Mouse (Mus musculus): Measurements from ENCODE around the gene Plxna1. TPM values are rescaled to one million over a fixed set of nuclear protein-coding genes. Genes with fewer than 3 reads are reported as not detected.

The Plxna1 gene
- 100 to 1,000 TPM; 188 to 193 TPM for total RNA-seq (2021)

DNA sequence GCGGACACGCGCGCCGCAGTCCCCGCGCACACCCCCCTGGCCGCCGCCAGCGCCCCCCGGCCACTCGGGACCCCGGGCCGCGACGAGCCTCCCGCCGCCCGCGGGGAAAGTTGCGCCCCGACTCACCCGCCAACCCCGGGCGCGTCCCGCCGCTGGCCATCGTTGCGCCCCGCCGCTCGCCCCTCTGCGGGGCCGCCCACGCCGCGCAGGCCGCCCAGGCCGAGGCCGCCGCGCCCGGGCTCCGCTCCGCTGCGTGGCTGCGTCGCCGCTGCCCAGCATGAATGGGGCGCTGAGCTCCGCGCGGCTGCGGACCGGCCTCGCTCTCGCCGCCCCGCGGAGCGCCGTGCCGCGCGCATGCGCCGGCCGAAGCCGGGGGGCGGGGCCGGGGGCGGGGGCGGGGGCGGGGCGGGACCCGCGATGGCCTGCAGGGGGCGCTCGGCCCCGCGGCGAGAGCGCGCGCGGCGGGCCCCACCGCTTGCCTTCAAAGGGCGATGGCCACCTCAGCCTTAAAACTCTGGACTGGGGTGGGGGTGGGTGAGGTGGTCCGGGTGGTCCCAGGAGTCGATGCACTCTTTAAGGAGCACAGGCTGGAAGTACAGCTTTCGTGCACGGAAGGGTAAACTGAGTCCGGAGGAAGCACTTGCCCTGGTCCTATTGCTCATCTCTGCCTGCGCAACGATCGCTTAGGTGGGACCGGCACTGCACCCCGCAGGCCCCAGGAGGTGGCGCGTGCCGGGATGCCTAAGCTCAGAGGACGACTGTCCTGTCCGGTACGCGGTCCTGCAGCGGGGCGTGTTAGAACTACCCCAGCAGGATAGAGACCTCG, at the start of gene Plxna1:
Gene Plxna1, minus strand, starts transcription at position 340 of the 826 bp plus-strand sequence.
- DNase-seq, result peak; percentile 57
- intact Hi-C loops (cut with DNase I), result loop anchor here (2.0 to 5.0 kb wide), 3 partner anchors 190 to 435 kb away; no protein-coding TSS in a partner anchor

DNA sequence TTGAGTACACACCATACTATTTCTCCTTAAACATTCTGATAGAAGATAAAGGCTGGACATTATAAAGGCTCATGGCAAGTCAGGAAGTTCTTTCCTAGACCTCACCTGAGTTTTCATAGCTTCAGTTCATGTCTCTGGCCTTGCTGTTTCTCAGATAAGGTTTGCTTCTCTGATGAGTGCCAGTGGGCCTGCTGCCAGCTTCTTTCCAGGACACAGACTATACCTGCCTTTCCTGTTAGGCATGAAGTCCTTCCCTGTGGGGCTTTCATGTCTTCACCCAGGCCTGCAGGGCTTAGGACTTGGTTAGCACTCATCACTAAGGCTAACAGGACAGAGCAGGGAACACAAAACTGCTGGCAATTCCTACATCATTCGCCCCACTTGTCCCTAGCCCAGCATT, 46.6 kb upstream of the Plxna1 start:
- intact Hi-C loops (cut with DNase I), result no loop called here
- DNase-seq, result no peak

DNA sequence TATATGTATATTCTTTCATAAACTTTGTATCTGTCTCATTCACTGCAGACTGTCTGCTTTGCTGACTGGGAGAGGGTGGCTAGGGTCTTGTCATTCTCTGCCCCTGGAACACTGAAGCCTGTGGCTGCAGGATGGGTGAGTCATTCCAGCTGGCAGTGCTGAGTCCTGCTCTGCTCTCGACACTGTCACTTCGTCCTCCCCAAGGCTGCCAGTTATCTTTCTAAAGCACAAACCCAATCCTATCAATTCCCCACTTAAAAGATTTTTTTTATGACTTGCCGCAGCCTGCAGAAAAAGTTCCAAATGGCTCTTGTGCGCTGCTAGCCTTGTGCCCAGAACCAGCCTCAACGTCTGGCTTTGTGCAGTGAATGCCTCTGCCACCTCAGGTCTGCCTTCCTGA, 45.8 kb upstream of the Plxna1 start:
- intact Hi-C loops (cut with DNase I), result no loop called here
- DNase-seq, result no peak

DNA sequence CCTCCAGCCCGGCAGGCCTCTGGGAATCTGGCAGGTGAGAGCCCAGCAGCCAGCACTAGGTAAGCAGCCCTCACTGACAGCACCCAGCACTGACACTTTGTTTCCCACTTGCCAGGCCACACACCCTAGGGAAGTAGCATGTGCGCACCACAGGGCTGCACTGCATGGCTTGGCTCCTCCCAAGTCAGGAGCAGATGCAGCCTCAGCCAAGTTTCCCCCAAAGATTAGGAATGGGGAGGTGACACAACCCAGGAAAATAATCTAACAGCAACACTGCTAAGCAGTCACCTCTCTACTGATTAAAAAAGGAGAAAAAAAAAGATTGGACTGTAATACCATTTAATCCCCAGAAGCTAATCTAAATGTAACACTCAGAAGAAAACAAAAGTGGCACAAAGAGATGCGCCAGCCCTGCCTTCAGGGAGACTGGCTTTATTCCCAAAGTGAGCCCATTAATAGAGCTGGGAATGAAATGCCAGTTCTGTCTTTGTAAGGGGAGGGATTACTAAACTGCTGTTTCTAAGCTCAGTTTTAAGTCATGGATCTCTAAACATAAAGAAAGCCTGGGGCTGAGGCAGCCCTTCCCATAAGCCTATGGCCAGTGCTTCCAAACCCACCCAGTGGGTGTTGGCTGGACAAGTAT, 44.9 kb upstream of the Plxna1 start:
- intact Hi-C loops (cut with DNase I), result no loop called here
- no peak for DNase-seq

DNA sequence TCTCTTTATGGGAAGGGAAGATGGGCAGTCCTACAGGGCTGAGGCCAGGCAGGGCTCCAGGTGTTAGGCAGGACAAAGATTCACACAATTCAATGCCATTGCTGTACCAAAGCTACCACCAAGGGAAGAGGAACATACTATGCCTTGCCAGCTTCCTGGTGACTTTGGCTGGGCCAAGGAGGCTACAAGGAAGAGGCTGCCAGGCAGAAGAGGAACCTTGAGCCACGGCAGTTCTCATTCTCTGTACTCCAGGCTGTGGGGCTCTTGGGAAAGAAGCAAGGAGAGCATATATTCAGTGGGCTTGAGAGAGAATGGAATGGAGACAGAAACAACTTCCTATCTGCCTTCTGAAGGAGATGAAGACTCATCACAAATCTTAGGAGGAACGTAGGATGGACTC, 42.5 kb upstream of the Plxna1 start:
- DNase-seq, result no peak
- intact Hi-C loops (cut with DNase I), result no loop called here

DNA sequence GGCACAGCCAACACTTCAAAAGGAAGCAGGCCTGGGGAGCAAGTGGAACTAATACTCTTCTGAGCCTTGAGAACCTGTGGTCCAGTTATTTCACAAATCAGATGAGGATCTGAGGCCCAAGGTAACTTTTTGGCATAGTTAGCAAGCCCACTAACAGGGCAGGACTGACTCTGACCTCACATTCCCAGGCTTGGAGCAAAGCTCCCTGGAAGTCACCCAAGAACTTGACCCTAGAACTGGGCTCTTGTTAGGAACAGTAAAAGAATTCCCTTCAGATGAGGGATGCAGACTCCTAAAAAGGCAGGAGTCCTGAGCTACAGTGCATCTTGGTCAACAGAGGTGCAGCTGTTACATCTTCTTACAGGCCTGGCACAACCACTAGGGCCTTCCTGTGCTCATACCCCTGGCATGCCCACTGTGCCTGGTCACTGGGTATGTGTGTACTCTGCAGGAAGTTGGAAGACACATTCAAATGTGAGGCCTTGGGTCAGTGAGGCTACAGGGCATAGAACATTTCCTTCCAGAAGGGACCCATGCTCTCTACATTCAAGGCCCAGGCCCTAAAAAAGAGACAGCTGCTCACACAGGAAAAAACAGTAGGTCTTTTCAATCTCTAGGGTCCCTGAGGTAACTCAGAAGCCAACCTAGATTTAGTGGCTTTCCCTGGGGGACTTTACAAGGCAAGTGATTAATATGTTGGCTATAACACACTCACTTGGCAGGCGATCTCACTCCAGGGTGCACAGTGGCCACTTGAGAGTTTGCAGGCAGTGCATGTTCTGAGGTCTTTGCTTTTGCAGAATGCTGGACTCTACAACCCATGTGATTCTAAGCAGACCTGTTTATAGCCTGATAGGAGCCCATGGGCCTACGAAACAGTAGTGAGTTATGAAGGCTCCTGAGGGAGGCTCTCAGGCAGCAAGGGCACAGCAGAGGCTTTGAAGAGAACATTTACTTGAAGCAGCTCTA, 41.1 kb upstream of the Plxna1 start:
- intact Hi-C loops (cut with DNase I), result no loop called here

DNA sequence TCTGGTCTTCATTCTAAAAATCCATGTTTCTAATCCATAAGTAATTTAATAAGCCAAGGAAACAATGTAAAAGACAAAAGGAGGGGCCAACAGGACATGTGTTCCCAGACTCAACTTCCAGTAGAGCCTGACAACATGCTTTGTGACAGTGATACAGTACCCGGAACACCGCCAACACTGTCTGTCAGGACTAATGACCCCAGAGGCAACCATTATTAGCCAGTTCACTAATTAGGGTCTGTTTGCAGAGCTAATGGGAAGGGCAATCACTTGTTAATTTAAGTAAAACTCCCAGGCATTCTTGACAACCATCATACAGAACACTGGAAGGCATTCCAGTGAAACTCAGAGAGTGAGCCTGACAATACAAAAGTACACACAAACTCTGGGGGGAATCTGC, 40.0 kb upstream of the Plxna1 start:
- no peak for DNase-seq
- intact Hi-C loops (cut with DNase I), result no loop called here

More for the DNA sequence above, 41.1 kb upstream of the Plxna1 start:
- DNase-seq, result no peak

DNA sequence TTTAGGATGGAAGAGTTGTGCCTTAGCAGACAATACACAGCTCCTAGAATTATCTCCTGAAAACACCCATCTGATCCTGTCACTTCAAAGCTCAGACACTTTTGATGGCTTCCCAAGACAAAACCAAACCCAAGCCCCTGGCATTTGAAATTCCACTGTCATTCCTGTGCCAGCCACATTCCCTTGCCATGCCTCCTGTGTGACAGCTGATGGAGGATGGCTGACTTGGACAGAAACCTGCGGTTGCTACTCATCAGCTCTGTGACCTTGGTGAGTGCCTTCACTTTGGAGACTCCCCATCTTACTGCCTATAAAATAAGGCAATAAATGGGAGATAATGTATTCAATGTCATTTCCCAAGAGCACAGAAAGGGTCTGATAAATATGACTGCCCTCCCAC, 37.1 kb upstream of the Plxna1 start:
- no peak for DNase-seq
- intact Hi-C loops (cut with DNase I), result no loop called here

DNA sequence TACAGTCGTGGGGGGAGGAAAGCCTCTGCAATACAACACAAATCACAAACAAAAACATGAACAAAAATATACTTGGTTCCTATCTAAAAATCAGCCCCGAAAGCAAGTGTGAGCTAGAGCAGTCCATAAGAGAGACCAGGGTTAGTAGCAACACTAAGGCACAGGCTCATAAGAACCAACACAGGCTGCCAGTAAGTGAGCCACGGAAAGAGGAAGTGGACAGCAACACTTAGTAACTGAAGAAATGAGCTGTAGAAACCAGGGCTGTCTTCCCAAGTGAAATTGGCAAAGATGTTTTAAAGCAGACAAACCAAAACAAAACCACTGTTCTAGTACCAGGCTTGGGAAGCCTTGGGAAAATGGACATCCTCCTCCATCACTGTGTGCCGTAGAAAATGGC, 35.5 kb upstream of the Plxna1 start:
- intact Hi-C loops (cut with DNase I), result no loop called here
- DNase-seq, result no peak

DNA sequence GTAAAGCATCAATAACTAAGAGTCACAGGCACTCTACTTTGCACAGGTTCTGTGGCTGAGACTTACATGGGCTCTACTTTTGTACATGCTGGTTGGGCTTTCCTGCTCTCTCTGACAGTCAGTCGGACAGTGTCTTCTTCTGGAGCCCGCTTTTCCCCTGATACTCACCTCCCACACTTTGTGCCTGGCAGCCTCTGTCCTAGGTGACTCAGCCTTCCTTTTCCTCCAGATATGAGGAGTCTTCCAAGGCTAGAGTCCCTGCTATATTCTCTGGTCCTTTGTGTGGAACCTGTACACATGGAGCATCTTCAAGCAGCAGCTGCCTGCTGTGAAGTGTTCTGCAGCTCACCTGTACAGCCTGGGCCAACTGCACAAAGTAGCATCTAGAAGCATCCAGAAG, 31.4 kb upstream of the Plxna1 start:
- intact Hi-C loops (cut with DNase I), result no loop called here
- DNase-seq, result no peak

DNA sequence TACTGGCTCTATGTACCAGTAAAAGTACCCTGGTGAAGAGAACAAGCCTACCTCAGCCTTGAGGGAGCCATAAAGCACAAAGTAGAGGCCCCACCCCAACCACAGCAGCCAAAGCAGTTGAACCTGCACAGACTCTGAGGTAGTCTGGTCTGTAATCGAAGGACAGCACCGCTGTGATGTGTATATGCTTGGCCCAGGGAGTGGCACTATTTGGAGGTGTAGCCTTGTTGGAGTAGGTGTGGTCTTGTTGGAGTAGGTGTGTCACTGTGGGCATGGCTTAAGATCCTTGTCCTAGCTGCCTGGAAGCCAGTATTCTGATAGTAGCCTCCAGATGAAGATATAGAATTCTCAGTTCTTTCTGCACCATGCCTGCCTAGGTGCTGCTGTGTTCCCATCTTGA, 29.8 kb upstream of the Plxna1 start:
- no peak for DNase-seq
- intact Hi-C loops (cut with DNase I), result no loop called here

DNA sequence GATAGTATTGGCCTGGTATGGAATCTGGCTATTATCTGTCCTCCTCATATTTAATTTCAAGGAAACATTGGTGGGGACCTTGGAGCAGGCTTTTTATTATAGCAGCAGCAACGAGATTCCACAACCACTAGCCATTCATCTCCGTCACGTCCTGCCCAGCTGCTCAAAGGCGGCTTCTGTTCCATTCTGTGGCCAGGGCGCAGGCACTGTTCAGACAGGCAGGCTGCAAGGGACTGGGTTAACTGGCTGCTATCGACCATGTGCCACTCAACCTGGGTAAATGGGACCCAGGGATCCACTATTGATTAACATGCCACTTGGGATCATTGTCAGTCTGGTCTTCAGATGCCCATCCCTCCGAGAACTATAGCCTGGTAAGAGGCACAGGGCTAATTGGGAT, 27.4 kb upstream of the Plxna1 start:
- DNase-seq, result no peak
- intact Hi-C loops (cut with DNase I), result no loop called here

DNA sequence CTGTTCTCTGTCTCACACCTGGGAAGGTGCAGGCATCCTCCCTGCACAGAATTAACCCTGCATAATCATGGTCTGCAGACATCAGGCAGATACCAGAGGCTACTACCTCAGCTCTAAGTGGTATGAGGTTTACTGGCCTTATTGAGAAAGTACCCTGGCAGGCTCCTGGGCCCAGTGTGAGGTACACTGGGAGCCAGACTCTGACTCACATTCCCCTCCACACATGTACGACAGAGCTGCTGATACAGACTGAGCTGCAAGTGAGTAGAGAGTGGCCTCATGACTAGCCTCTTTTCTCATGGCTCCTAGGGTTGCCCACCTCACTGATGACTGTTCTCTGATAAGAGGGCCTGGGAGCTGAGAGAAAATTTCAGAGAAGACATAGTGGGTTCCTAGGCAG, 24.5 kb upstream of the Plxna1 start:
- DNase-seq, result no peak
- intact Hi-C loops (cut with DNase I), result no loop called here

DNA sequence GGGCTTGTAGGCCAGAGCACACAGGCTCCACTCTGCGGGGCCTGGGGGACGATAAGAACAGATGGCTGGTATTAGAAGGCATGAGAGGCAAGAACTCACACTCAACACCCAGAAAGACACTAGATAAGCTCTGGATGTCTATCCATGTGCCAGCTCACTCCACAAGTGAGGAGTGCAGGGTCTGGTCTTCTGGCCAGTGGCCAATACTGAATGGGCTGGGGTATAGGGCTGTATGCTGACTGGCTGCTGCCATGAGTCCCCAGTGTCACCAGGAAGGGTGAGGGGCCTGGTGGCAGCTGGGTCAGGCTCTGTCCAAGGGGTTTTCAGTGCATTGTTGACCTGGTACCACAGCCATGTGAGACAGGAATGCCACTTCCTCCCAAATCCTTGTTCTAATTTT, 22.3 kb upstream of the Plxna1 start:
- no peak for DNase-seq
- intact Hi-C loops (cut with DNase I), result no loop called here

DNA sequence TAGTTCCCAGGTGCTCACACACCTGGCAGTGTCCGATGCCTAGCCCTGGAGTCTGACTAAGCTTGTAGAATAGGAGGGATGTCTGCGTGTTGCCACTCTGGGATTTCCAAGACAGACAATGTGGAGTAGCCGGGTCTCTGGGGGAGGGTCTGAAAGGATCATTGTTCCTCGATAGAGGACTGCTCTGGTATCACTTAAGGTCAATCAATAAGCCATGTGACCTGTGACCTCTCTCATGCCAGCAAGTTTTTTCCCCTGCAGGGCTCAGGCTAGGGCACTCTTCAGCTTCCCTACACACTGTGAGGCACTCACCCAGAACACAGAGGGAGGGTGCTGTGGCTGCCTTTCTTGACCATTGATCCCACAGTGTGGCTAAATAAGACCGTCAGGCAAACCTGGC, 19.4 kb upstream of the Plxna1 start:
- no peak for DNase-seq
- intact Hi-C loops (cut with DNase I), result no loop called here

DNA sequence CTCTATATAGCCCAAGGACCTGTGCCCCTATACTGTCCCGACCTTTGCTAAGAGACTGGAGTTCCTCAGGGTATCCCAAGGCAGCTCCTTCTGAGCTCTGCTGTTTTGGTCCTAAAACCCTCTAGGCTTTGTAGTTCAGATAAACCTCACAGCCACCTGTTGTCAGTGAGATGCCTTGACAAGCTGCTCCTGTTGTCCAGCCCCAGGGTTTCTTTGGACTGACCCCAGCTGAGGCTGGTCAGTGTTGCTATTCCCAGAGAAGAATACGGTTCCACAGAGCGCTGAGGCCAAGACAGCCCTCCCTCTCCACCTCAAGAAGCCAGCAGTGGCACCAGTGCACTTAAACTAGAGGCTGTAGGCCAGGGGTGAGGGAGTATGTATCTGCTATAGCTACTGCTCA, 18.8 kb upstream of the Plxna1 start:
- DNase-seq, result no peak
- intact Hi-C loops (cut with DNase I), result no loop called here

DNA sequence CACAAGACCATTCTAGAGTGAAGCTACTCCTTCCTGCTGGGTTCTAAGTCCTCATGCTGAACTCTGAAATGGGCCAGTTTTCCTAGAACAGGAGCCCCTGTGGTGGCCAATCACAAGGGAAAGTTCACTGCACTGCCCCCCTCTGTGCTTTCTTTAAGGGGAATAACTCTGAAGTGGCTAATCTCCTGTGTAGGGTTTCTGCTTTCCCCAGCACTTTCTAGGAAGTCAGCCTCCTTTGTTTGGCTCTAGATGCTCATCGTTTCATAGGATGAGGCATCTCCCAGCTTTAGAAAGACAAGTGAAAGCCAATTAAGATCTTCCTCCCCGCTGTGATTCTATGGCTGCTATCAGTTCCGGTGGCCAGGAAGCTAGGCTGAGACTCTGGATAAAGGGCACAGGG, 18.3 kb upstream of the Plxna1 start:
- intact Hi-C loops (cut with DNase I), result no loop called here
- no peak for DNase-seq

DNA sequence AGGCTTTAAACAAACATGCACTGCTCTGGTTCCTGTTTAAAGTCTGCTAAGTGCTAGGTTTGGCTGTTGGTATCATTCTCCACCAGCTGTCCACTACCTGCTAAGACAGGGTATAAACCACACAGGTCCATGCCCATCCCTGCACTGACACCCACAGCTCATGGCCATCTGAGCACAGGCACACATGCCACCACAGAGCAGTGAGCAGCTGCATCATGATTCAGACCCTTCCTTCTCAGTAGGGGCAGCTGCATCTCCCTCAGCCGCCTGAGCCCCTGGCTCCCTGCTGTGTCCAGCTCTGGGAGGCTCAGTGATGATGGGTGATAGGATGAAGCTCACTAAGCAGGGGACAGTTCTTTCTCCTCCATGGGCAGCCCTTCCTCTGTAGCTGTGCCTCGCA, 15.8 kb upstream of the Plxna1 start:
- intact Hi-C loops (cut with DNase I), result no loop called here
- no peak for DNase-seq

DNA sequence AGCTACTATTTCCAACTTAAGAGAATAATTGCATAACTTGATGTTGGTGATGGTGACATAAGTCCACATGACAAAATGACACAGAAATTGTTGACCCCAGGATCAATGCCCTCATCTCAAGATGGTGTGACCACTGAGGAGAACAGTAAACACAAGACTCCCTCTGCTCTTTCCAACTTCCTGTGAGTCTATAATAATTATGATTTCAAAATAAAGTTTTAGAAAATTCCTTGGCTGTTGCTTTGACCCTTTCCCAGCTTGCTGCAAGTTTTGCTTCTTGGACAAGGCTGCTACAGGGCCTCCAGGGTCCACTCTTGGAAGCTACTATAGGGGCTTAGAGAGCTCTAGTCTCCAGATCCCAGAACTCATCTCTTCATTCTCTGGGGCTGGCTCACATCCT, 6.4 kb upstream of the Plxna1 start:
- DNase-seq, result no peak
- intact Hi-C loops (cut with DNase I), result loop anchor here (5.0 kb wide), 1 partner anchor 98 kb away; no protein-coding TSS in a partner anchor

DNA sequence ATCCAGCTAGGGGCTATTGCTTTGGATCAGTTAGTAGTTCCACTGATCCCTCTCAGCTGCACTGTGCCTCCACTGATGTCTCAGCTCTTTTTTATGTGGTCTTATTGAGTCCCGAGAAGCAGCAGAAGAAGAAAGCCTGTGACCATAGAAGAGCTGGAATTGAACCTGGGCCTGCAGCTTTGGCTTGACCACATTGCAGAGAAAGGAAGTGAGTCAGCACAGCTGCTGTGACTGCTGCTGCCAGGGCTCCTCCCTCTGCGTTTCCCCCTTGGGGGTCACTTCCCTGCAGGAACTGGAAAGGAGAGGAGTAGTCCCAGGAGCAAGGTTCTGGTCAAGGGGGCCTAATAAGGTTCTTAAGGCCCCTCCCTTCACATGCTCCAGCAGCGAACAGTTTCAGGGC, 1.9 kb upstream of the Plxna1 start:
- intact Hi-C loops (cut with DNase I), result loop anchor here (5.0 kb wide), 2 partner anchors 263 to 437 kb away; no protein-coding TSS in a partner anchor

DNA sequence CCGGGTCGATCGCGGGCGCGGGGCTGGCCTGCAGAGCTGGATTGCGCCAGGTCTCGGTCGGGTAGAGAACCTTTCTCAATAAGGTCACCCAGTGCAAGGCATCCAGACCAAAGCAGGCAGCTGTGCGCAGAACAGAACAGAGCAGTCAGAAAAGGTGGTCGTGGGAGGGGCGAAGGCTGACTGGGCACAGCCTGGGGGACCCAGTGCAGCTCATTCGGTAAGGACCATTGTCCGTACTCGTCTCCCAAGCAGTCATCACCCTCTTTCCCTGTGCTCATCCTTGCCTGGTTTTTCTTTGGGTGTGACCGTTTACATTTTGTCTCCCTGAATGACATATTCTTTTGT, 659 bp upstream of the Plxna1 start:
- intact Hi-C loops (cut with DNase I), result loop anchor here (2.0 to 5.0 kb wide), 3 partner anchors 190 to 436 kb away; no protein-coding TSS in a partner anchor
- DNase-seq, result no peak

More for the DNA sequence above, 1.9 kb upstream of the Plxna1 start:
- no peak for DNase-seq
